Mouse (Mus musculus) heart, adult 9 months (tissue): ENCODE measurements around the gene 4833439L19Rik.
"Not testable (repeated sequence)": the region's sequence is repeated elsewhere in the genome, so short reads cannot be mapped to it uniquely, and the experiment has no call there.

ENCODE experiments used
- DNase-seq, 2 experiments: peaks; one replicate each; pipeline ENCODE4 v3.0.0; 2022; ENCODE audit warnings: low spot score in 2 of 2

Gene 4833439L19Rik

DNA sequence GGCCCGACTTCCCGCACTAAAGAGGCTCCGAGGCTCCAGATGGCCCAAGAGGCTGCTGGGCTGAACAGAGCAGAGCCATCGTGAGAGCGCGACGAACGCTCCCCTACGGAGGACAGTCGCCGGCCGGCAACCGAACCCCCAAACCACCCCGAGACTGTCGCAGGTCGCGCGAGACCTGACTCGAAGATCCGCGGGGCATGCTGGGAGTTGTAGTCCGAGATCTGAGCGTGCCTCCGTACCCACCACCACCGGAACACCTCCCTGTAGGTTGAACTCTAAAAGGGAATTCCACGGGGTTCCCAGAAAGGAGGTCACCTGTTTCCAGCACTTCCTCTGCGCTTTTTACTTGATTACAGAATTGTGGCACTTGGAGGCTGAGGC lies at the start of gene 4833439L19Rik:
Gene 4833439L19Rik, minus strand, starts transcription at position 235 of the 381 bp plus-strand sequence.
- DNase-seq, result peak; percentile 89 to 93

DNA sequence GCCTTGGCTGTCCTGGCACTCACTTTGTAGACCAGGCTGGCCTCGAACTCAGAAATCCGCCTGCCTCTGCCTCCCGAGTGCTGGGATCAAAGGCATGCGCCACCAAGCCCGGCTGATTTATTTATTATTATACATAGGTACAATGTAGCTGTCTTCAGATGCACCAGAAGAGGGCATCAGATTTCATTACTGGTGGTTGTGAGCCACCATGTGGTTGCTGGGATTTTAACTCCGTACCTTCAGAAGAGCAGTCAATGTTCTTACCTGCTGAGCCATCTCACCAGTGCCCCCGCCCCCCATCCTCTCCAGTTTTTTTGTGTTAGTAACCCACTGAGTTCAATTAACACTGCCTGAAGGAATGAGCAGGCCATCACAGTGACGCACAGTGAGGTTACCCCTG lies 47.9 kb upstream of the 4833439L19Rik start:
- not testable (repeated sequence) for DNase-seq

DNA sequence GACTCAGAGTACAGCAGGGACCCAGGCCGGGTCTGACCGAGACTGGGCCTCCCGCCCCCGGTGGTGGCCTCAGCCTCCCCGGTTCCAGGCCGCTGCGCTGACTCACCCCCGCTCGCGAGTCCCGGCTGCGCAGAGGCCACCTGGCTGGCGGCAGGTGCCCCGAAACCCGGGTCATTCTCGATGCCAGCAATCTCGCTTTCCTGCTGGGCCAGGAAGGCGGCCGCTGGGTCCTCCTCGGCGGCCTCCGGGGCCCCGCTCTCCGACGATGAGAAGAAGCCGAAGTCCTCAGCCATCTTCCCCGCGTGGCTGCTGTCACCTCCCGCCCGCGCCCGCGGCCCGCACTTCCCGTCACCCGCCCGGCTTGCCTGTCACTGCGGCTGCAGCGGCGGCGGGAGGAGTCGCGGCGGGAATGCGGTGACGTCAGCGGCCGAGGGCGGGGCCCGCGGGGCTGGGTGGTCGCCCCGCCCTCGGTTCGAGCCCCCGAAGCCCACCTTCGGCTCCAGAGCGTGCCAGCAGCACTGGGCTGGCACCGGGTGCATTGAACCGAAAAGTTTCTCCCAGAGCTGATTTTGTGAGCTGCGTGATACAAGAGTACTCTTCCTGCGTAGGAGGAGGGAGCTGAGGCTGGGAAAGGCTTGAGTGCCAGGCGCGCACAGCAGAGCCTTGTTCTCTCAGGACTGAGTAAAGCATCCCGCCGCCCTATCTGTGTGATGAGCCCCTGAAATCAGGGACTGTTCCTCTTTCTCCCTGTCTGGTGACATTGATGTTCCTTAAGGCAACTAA lies 45.9 kb upstream of the 4833439L19Rik start, which contains the start of gene Cltb:
Gene Cltb, minus strand, starts transcription at position 373 of the 783 bp plus-strand sequence.
- DNase-seq, result peak; percentile 88 to 90

DNA sequence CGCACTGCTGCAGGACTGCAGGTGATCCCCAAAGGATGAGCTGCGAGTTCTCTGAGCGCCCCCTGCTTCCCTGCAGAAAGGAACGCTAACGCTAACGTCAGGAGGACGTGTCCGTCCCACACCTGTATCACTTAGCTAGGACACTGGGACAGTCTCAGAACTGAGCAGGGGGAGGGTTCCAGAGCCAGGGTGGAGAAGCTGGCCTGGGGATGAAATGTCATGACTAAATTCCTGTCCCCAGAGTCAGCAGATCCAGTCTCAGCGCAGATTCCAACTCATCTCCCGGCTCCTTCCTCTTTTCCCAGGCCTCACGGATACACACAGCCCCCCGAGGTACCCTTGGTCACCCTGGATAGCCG lies 45.4 kb upstream of the 4833439L19Rik start:
- peak in 1 of 2 experiments; percentile 21 for DNase-seq

DNA sequence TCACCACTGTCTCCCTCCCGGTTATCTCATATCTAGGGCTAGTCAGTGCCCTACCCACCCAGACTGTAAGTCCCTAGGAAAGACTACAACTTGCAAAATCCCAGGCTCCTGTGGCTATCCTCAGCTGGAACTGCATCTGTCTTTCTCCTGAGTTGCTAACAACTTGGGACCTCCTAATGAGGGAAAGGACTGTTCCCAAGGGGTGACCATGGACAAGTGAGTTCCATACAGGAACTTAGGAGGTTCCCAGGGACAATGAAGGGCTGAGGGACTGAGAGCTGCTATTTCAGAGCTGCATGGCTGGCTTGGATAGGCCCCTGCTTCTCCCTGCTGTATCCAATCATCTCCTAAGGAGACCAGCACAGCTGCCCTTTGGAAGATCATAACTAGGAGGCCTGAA lies 44.1 kb upstream of the 4833439L19Rik start:
- DNase-seq, result no peak

DNA sequence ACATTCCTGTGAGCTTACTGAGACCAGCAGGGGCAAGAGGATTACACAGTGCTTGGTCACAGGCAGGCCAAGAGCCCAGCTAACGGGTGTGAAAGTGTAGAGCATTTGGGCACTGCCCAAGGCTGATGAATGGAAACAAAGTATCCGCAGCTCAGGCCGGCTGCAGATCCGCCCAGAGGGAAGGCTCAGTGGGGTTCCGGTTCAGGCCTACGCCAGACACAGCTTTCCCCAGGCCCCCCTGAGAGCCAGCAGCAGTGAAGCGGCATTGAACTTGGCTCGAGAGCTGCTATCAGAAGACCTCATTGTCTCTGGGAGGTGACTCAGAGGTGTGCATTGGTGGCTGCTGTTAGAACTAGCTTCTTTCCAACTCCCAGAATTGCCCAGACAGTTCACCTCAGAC lies 43.4 kb upstream of the 4833439L19Rik start:
- DNase-seq, result peak; percentile 35 to 42

DNA sequence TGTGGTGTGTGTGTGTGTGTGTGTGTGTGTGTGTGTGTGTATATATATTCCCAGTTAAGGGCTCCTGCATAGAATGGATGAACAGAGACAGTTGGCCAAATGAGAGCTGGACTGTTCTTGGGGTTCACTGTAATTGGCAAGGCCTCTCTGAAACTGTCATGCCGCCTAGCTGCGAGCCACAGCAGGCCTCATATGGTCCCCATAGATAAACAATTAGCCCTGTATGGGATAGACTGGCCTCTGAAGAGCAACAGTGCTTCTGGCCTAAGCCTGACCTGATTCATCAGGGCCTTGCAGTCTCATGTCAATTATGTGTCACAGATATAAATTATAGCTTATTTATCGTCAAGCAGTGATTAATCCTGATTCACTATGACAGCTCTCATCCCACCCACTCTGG lies 42.8 kb upstream of the 4833439L19Rik start:
- no peak for DNase-seq

DNA sequence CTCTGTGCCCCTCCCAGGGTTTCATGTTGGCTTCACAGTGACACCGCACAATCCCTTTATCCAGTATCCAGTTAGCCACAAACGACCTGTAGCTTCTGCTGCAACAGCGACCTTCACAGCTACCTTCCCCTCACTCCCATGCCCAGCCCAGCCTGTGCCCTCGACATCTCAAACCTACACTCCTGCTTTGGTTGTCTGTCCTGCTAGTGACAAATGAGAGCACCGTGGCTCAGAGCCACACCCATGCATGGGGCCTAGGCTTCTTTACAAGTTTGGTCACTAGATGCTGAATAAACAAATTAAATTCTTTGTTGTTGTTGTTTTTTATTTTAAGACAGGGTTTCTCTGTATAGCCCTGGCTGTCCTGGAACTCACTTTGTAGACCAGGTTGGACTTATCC lies 42.0 kb upstream of the 4833439L19Rik start:
- DNase-seq, result no peak

DNA sequence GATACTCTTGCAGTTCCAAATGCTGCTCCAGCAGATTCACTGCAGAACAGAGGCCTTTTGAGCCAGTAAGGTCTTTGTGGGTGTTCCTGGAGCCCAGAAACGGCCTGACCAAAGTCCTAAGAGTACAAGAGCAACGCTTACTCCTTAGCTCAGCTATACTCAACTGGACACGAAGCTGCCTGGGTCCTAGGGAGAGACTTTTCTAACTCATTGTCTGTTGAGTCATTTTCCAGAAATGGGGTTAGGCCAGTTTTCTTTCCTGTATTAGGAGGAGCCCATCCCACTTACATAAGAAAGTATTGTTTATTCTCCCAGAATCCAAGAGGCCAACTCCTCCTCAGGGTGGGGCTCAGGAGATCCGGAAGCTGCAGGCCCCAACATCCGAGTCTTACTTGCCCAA lies 40.2 kb upstream of the 4833439L19Rik start:
- DNase-seq, result peak in 1 of 2 experiments; percentile 71

DNA sequence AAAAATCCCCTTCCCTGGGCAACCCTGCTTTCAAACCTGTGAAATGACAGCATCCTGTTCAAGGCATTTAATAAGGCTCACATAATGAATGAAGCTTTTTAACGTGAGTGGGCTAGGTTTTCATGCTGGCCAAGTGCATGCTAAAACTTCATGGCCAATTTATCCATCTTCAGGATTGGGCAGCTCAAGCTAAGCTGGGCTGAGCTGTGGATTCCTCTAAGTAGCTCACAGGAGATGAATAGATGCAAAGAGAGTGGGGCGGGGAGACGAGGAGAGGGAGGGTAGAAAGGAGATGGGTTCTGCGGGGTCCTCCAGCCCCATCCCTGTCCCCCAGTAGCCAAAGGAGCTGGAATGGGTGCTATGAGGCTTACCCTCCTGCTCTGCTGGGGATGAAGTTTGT lies 39.0 kb upstream of the 4833439L19Rik start:
- DNase-seq, result no peak

DNA sequence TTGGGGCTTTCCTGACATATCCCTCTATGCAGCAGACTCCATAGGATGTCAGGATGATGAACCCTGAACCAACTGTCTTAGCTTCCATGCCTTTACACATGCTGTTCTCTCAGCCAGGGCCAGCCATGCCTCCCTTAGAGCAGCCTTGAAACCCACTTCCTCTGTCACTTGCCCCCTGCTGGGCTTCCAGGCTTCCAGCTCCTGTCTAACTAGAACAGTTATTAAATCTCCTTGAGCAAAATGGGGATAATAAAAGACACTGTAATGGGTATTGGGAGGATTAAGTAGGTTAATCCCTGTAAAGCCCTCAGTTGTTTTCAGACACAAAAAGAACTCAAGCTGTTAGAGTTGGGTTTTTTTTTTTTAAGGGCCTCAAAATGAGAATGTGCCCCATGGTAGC lies 38.3 kb upstream of the 4833439L19Rik start:
- no peak for DNase-seq

DNA sequence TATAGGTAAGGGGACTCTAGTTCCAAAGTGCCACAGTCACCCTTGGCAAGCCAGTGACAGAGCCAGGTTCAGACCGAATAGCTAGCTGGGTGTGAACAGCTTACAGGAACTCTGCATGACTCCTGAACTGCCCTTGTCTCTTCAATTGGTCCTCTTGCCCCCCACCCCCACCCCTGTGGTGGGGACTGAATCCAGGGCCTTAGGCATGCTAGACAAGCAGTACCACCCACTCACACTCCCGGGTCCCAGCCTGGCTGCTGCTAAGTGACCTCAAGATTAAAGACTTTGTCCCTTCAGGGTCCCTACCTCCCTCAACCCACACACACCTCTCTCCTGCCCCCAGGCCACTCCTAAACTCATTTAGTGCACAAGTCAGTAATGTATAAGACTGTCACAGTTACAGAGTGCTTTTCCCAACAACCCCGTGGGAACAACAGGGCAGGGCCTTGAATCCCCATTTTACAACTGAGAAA lies 37.4 kb upstream of the 4833439L19Rik start:
- DNase-seq, result no peak

DNA sequence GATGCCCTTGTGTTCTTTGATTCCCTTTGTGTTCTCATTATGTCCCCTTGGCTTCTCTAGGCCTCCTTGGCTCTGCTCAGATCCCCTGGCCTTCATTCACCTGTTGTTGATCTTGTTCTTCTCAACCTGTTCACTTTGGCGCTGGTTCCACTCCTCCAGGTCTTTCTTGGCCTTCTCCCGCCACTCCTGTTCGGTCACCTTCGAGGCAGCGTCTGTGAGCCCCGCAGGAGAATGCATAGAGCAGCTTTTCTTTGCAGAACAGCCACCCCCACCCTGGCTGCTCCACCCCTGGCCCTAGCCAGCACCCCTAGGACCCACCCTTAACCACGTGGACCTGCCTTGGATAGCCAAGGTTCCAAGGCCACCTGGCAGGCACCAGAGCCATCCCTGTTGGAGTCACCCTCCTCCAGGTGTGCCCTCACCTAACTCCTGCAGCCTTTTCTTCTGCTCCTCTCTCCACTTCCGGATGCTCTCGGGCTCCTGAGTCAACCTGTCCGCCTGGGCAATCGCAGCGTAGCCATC lies 33.4 kb upstream of the 4833439L19Rik start:
- no peak for DNase-seq

DNA sequence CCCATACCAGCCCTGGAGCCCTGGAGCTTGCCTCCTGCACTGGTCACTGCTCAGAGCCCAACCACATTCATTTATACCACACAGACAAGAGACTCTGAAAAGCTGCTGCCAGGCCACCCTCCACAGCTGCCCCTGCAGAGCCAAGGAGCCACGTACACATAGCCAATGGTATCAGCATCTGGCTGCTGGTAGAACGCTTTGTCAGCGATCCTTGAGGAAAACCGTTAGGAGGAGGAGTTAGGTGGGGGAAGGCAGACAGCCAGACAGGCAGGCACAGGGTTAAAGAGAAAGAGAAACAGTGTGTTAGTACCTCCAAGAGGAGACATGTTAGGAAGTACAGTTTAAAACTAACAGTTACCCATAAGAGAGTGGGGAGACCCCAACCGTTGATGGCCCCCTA lies 31.6 kb upstream of the 4833439L19Rik start:
- no peak for DNase-seq

DNA sequence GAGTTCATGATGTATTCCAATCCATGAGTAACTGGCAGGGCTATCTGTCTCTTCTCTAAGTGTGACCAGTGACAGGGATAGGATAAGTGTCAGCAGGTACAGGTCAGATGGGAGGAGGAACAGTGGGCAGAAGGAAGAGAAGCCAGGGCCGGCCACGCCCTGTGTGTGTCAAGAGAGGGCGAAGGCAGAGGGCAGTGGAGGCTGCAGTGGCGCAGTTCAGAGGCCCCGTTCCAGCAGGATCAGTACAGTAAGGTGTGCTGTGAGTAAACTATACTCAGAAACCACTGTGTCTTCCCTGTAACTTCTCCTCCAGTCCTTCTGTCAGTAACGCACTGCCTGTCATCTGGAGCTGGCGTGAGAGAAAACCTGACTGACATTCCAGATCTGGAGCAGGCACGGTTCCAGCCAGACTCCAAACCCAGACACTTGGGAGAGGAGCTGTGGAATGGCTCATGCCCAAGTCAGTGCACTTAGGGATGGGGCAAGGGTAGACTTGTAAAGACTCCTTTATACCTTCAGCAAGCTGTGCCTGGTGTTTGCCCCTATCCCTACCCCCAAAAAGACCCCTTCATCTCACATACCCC lies 31.0 kb upstream of the 4833439L19Rik start:
- peak in 1 of 2 experiments; percentile 28 for DNase-seq

DNA sequence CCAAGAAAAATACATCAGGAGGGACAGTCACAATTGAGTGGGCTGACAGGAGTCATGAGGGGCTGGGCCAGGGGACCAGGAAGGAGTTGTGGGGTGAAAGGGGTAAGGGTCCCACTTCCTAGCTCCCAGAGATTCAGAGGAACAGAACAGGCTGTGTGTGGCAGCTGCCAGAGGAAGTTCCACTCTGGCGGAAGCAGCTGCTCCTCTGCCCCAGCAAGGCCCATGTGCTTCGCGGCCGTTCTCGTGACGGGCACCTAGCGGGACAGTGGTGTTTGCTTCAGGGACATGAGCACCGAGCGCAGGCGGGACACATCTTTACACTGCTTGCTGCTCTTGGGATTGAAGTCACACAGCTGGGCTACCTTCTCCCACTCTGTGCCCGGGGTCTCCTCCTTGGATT lies 28.4 kb upstream of the 4833439L19Rik start:
- no peak for DNase-seq

DNA sequence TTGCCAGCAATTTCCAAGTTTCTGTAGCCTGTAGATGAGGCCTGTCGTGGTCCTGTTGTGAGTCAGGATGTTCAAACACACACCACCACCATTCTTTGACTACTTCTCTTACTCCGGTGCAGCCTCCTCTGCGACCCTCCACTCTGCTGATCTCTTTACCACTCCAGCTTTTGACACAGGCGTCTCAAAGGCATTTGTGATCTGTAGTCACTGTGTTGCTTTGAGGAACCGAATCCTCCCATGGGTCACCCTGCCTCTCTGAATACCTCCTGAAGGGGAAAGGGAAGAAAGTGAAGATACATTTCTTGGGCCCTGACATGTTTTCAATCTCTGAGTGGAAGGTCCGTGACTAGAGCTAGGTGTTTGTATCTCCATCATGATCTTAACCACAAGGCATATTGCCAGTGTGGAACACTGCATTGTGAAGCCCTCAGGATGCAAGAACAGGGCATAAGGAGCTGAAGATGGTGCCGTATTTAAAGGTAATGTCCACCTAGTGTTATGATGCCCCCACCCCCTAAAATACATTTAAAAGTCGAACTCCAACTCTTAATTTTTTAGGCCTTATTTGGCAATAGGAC lies 26.6 kb upstream of the 4833439L19Rik start:
- DNase-seq, result no peak

DNA sequence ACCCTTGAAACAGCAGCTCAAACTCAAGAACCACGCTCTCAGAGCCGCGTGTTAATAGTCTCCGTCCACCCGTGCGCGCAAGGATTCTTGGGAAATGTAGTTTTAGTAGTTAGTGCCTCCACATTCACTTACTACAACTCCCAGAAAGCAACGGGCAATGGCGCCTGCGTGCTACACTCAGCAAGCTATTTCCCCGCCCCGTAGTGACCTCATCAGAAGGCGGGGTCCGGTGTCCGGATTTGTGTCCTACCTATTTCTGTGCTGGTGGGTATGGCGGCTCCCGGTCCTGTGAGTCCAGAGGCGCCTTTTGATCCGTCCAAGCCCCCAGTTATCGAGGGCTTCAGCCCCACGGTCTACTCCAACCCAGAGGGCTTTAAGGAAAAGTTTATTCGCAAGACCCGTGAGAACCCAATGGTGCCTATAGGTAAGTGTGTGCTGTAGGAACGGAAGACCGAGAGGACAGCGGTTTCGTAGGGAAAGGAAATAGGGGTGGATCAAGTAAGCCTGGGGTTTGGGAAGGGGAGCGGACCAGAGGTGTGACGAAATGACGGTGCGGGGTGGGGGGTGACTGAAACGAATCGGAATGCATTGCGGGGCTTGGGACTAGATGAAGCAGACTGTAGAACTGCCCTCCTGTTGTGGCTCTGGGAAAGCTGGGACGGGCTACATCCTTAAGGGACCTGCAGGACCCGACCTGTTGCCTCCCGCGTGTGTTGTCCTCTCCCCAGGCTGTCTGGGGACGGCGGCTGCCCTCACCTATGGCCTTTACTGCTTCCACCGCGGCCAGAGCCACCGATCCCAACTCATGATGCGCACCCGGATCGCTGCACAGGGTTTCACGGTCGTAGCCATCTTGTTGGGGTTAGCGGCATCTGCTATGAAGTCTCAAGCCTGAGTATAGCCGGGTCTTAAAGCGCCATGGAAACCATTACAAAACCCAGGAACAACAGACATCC lies 25.0 kb upstream of the 4833439L19Rik start, which contains the start of the genes Nop16 and Higd2a:
Gene Nop16, minus strand, starts transcription at position 95 of the 956 bp plus-strand sequence.
Gene Higd2a, plus strand, starts transcription at position 212 of the 956 bp plus-strand sequence.
- peak; percentile 96 to 98 for DNase-seq

DNA sequence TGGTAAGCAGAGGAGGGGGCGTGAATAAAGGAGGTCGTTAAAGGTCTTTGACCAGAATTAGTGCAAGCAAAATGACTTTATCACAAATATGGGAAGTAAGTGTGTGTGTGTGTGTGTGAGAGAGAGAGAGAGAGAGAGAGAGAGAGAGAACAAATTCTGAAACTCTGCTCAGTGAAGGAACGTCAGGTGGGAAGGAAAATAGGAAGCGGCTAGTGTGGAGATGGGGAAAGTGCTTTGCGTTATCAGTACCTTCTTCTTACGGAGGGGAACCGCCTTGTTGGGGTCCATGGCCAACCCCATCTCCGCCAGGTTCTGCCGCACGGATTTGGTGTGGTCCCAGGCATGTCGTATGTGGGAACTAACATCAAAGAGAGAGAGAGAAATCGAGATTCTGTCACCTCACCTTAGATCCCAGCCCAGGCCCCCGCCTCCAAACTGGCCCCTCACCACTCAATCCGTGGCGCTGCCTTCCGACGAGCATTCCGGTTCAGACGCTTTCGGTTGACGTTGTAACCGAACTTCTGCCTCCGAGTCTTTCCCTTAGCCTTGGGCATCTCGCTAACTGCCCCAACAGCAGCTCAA lies 24.3 kb upstream of the 4833439L19Rik start:
- DNase-seq, result no peak

DNA sequence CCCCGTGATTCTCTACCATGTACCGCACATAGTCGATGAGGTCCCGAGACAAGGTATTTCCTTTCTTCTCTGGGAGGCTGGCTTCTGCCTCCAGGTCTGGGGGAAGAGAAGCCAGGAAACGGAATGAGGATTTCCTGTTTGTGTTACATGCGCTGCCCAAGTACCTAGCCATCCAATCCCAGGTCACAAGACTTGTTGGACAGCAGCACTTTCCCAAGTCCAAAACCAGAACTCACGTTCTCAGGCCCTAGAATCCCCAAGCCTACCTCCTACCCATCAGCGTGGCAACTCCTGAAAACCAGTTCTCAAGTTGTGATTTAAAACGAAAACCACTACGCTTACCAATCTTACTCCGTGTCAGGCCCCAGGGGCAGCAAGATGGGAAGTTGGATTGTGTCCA lies 20.6 kb upstream of the 4833439L19Rik start:
- DNase-seq, result no peak

DNA sequence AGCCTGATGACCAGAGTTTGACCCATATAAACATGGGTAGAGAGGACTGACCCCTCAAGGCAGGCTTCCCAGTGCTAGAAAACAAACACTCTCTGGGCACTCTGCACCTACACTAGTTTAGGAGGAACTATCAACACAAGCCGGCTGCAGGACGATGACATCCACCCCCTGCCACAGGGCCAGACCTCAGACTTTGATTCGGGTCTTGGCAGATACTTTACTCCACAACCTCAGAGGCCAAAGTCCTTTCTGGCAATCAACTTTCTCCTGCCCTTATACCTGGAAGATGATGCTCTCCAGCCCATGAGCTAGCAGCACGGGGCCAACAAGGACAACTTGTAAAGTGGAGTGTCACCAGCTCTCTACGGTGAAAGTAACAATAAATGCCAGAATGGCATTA lies 17.6 kb upstream of the 4833439L19Rik start:
- no peak for DNase-seq
